Mouse (Mus musculus) heart, embryonic 13.5 days (tissue): ENCODE measurements at regions not wholly inside any gene's neighbourhood (a gene's known extent, or its start where the extent isn't known, plus 50 kb on each side); places are given as distances from the start of the nearest gene placed in this dataset.

Experiments
- ATAC-seq: fragments of 200-750 bp; cut with Nextera tagmentation; 2 replicates; pipeline ENCODE4 v1.8.0; 2017; ENCODE audit warnings: moderate TSS enrichment; ENCODE audit not compliant: insufficient number of reproducible peaks, low FRiP score, low TSS enrichment; ENCODE audit errors: extremely low read depth
- H3K27ac ChIP-seq: fragments of 300-500 bp; sonication (generic); replicated peaks from 2 replicates; pipeline ENCODE4 v1.5.1; 2015; ENCODE audit warnings: moderate library complexity, mild to moderate bottlenecking, inconsistent platforms
- H3K27me3 ChIP-seq: fragments of 300-500 bp; sonication (generic); replicated peaks from 2 replicates; pipeline ENCODE4 v1.6.1; 2015; ENCODE audit warnings: mild to moderate bottlenecking, inconsistent platforms
- H3K36me3 ChIP-seq: fragments of 300-500 bp; sonication (generic); 2 replicates; pipeline ENCODE4 v1.6.1; 2015; ENCODE audit warnings: mild to moderate bottlenecking, inconsistent platforms
- H3K4me1 ChIP-seq: fragments of 300-500 bp; sonication (generic); 2 replicates; pipeline ENCODE4 v1.6.1; 2015; ENCODE audit warnings: inconsistent platforms
- H3K4me2 ChIP-seq: fragments of 300-500 bp; sonication (generic); 2 replicates; pipeline ENCODE4 v1.6.1; 2015; ENCODE audit warnings: inconsistent platforms, mild to moderate bottlenecking, moderate library complexity
- H3K4me3 ChIP-seq: fragments of 300-500 bp; sonication (generic); 2 replicates; pipeline ENCODE4 v1.5.1; 2015; ENCODE audit warnings: moderate library complexity, mild to moderate bottlenecking, inconsistent platforms
- H3K9ac ChIP-seq: fragments of 300-500 bp; sonication (generic); 2 replicates; pipeline ENCODE4 v1.6.1; 2015; ENCODE audit warnings: inconsistent platforms, mild to moderate bottlenecking, moderate library complexity
- H3K9me3 ChIP-seq: fragments of 300-500 bp; sonication (generic); 2 replicates; pipeline ENCODE4 v1.6.1; 2016; ENCODE audit warnings: inconsistent platforms
- WGBS: fragments of 180-500 bp; shearing (Covaris S2); methylation state at CpG from one replicate; pipeline ENCODE4 v1.1.7; 2015; ENCODE audit warnings: mixed read lengths; 5-methylcytosine and 5-hydroxymethylcytosine counted together

DNA sequence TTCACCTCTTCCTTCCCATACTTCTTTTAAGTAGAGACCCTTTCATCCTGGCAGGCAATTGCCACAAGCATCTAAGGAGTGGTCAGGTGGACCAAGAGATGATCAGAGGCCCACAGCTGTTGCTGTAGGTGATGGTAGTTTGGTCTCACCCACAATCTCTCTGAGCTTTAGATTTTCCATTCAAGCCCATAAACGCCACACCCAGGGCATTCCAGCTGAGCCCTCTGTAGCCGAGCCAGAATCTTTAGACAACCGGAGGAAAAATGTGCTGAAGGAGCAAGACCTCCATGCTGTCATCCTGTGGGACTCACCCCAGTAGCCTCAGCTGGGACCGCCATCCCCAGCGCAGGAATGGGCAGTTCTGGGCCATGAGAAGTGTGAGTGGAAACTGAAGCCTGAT lies 93.7 kb upstream of the Dlx2 start:
- no peaks in the 10 kb centered on the region for H3K27me3 ChIP-seq
- no peaks in the 10 kb centered on the region for H3K36me3 ChIP-seq
- H3K27ac ChIP-seq: no peak overlapping the region
- H3K4me2 ChIP-seq: no peak overlapping the region
- ATAC-seq: no peak
- H3K4me1 ChIP-seq: peaks cover 15% of the 10 kb centered on the region
- 79% methylated on average over 5 of the region's 5 CpGs for WGBS
- H3K9ac ChIP-seq: no peak overlapping the region
- no peak overlapping the region for H3K4me3 ChIP-seq
- 0 out of 2 replicates have a peak, but pooled peaks cover 4% of the 10 kb centered on the region for H3K9me3 ChIP-seq

DNA sequence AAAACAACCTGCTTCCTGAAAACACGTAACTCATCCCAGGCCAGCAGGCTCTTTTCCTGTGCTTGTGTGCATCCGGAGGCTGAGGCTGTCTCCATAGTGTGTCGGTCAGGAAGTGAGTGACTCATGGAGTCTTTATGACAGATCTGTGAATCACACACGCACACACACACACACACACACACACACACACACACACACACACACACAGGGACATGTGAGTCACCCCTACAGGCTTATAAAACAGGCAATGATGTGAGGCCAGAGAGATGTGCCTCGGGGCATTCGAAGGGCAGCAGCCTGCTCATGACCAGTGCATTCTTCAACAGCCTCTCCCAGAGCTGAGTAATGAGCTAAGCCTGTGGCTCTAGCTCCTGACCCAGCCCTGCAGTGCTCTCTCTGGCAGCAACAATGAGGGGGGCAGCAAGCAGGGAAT lies 97.5 kb upstream of the Dlx2 start:
- peak overlapping the region; percentile 76 for H3K27ac ChIP-seq
- H3K36me3 ChIP-seq: no peaks in the 10 kb centered on the region
- no peak overlapping the region for H3K4me3 ChIP-seq
- 0 out of 2 replicates have a peak, but pooled peaks cover 4% of the 10 kb centered on the region for H3K9me3 ChIP-seq
- H3K27me3 ChIP-seq: no peaks in the 10 kb centered on the region
- 34% methylated on average over 6 of the region's 6 CpGs for WGBS
- H3K4me2 ChIP-seq: no peak overlapping the region
- H3K4me1 ChIP-seq: peaks cover 17% of the 10 kb centered on the region
- H3K9ac ChIP-seq: no peak overlapping the region
- ATAC-seq: peak; percentile 58

DNA sequence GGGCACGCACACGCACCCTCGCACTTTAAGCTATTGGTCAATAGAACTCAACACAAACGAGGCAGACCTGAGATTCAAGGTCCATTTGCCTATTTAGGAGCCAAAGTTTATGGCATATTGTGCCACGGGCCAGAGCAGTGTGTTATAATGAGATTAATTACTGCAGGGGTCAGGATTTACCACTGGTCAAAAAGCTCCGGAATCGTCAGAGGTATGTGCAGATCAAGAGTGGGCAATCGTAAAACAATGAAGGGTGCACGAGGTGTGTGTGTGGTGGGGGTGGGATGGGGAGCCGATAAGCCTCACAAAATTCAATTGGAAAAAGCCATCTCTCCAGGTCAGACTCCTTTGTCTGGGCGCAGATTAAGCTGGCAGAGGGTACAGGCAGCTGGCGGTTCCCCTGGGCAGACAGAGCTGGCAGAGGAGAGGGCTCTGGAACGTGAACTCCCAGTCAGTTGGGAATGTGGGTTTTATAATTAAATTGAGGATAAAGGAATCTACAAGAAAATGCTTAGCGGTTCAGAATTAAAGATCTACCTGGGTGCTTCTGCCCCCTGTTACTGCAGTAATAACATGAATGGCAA lies 97.4 kb upstream of the Itga6 start:
- Histone ChIP-seq H3K4me1 (peaks cover 19% of the 10 kb centered on the region), H3K36me3 (no peaks in the 10 kb centered on the region), H3K4me2 (no peak overlapping the region), H3K9me3 (no peaks in the 10 kb centered on the region), H3K9ac (no peak overlapping the region), H3K27ac (no peak overlapping the region), H3K27me3 (no peaks in the 10 kb centered on the region), H3K4me3 (no peak overlapping the region)
- WGBS: 79% methylated on average over 14 of the region's 14 CpGs
- ATAC-seq: no peak

DNA sequence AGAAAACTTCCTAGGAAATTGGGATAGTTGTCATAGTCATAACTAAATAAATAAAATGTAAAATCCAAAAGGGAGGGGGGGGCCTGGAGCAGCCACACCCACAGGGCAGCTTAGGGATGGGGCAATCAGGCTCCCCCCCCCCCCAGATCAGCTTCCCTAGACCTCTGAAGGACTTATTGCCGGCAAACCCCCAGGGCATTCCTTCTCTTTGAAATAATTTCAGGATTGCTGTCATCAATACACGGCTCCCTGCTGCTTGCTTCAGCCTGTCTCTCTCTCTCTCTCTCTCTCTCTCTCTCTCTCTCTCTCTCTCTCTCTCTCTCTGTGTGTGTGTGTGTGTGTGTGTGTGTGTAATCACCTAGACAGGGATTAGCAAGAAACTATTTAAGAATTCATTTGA lies 93.8 kb upstream of the Itga6 start:
- Histone ChIP-seq H3K9ac (no peak overlapping the region), H3K27me3 (no peaks in the 10 kb centered on the region), H3K4me2 (no peak overlapping the region), H3K4me3 (no peak overlapping the region), H3K36me3 (no peaks in the 10 kb centered on the region), H3K27ac (no peak overlapping the region), H3K9me3 (no peaks in the 10 kb centered on the region), H3K4me1 (peaks cover 22% of the 10 kb centered on the region)
- 29% methylated on average over 1 of the region's 2 CpGs for WGBS
- ATAC-seq: no peak; the same call in 1 of the 2 replicates

DNA sequence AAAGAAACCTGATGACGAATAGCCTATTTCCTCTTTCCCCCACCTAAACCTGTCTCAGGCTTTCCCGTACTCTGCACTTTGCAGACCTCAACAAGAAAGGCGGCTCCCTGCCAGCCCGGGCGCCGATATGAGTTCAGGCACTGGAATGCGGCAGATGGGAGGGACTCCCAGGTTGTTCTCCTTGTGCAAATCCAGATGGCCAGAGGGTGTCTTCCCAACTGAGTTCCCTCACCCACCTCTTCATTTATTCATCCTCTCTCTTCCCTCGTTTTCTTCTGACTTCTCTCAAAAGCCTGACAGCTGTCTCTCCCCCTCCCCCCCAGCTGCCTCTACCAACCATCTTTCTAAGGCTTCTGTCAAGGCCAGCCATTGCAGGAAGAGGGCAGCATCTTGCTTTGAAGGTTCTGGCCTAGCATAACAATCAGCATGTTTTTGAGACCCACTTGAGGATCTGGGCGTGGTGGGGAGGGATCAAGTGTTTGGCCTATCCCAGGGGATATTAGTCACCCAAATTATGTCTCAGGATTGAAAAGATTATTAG lies 93.1 kb upstream of the Itga6 start:
- H3K27me3 ChIP-seq: no peaks in the 10 kb centered on the region
- 0 out of 2 replicates have a peak overlapping the region, but pooled peaks have one; percentile 9 for H3K27ac ChIP-seq
- no peaks in the 10 kb centered on the region for H3K9me3 ChIP-seq
- peak overlapping the region; percentile 19; the same call in 1 of the 2 replicates for H3K4me3 ChIP-seq
- no peak for ATAC-seq
- WGBS: 11% methylated on average over 9 of the region's 9 CpGs
- H3K4me1 ChIP-seq: peaks cover 21% of the 10 kb centered on the region
- H3K9ac ChIP-seq: 0 out of 2 replicates have a peak overlapping the region, but pooled peaks have one; percentile 21
- peak overlapping the region; percentile 47 for H3K4me2 ChIP-seq
- no peaks in the 10 kb centered on the region for H3K36me3 ChIP-seq

DNA sequence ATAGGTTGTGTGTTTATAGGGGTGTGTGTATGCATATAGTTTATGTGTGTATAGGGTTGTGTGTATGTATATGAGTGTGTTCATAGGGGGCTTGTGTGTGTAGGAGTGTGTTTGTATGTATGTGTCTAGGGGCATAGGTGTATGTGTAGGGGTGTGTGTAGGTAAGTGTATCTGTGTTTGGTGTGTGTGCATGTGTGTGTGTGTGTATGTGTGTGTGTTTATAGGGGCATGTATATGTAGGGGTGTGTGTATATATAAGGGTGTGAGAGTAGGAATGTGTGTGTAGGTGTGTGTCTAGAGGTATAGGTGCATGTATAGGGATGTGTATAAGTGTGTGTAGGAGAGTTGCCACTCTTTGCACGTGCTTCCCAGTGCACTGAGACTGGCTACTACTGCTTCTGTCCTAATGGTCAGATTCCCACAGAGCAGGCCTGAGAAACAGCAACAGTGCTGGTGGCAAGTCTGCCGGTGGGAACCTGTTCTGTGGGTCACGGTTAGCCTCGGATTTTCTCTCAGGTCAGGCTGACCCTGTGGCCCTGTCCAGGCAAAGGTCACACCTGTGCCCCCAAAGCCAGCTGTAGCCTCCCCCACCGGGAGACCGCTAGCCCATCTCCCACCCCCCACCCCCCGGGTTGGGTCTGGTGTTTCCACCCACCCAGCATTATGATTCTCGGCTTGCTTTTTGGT lies 90.5 kb upstream of the Itga6 start:
- H3K27ac ChIP-seq: no peak overlapping the region
- peak overlapping the region; percentile 73; the same call in 1 of the 2 replicates for H3K9ac ChIP-seq
- peaks cover 26% of the 10 kb centered on the region for H3K4me1 ChIP-seq
- no peaks in the 10 kb centered on the region for H3K9me3 ChIP-seq
- H3K4me2 ChIP-seq: peak overlapping the region; percentile 73; the same call in 1 of the 2 replicates
- ATAC-seq: no peak; the same call in 1 of the 2 replicates
- H3K36me3 ChIP-seq: no peaks in the 10 kb centered on the region
- WGBS: 35% methylated on average over 8 of the region's 8 CpGs
- no peaks in the 10 kb centered on the region for H3K27me3 ChIP-seq
- no peak overlapping the region for H3K4me3 ChIP-seq

DNA sequence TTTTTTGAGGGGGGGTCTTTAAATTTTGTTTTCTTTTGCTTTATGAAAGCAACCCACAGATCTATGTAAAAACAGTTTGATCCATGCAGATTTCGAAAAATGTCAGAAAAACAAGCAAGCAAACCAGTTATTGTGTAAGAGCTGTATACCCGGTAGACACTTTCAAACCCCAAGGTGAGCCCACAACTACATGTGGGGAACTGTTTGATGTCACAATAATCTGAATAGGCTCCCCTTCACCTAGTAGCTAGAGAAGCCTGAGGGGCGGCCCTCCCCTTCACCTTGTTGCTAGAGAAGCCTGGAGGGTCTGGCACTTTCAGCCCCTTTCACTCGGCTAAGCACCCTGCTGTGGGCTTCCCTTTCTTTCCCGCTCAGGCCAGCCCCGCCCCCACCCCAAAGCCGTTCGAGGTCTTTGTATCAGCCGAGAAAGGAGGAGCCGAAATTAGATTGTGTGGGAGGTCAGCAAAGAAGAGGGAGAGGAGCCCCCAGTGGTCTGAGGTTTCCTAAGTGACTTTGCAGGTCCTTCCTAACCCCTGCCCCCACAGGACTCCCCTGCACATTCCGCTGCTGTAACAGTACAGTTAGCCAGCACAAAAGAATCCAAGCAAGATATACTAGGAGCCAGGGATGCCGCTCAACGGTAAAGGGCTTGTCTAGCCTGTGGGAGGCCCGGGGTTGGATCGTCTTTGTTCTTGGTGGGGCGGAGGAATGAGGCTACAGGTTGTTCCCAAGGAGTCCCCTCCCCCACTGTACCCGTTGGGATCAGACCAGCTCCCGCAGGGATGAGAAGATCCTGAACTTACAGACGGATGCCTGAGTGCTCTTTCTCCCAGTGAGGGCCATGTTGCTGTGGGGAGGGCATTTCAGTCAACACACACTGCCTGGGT lies 89.7 kb upstream of the Itga6 start:
- Histone ChIP-seq H3K9ac (peak overlapping the region; percentile 73), H3K9me3 (no peaks in the 10 kb centered on the region), H3K27me3 (no peaks in the 10 kb centered on the region), H3K4me3 (peak overlapping the region; percentile 45), H3K4me2 (peak overlapping the region; percentile 73), H3K27ac (peak overlapping the region; percentile 70), H3K4me1 (peaks cover 26% of the 10 kb centered on the region), H3K36me3 (no peaks in the 10 kb centered on the region)
- peak; percentile 29 for ATAC-seq
- 3% methylated on average over 19 of the region's 19 CpGs for WGBS

DNA sequence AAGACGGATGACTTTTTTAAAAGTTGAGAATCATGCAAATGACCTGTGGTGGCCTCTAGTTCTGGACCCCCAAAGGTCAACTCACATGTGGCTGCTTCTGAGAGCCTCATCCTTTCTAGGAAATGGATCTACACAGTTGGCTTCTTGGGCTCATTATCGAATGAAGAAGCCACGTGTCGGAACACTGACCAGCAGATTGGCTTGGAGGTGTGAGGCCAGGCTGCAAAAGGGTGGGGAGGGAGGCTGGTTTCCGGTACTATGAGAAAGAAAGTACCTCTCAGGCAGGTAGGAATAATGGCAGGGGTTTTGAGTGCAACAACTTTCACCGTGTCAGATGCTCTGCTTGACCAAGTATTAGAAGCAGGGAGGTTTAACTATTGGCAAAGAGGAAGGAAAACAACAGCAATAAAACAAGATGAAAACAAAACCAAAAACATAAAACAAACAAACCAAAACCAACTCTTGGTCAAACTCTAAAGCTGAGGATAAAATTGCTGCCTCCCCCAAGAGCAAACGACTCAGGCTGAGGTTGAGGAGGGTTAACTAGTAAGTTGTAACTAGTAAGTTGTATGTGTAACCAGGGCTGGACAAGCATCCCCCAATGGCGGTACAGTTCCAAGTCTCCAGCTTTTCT lies 88.7 kb upstream of the Itga6 start:
- 57% methylated on average over 8 of the region's 8 CpGs for WGBS

DNA sequence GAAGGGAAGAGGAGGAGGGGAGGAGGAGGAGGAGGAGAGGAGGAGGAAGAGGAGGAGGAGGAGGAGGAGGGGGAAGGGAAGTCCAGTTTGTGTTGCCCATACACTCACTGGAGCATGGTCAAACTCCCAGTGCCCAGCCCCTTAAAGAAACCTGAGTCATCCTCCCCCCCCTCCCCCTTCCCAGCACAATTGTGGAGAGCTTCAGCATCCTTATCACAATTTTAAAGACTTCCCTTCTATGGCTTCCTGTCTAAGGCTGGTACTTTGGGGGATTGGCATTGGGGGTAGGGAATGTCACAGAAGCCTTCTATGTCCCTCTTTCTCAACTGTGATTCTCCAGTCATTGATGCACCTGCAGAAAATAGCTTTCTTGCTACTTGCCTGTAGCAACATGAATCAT lies 84.0 kb upstream of the Itga6 start:
- Histone ChIP-seq H3K36me3 (no peaks in the 10 kb centered on the region), H3K9me3 (no peaks in the 10 kb centered on the region), H3K27me3 (no peaks in the 10 kb centered on the region), H3K4me3 (no peak overlapping the region), H3K27ac (no peak overlapping the region), H3K9ac (no peak overlapping the region), H3K4me2 (no peak overlapping the region), H3K4me1 (peaks cover 11% of the 10 kb centered on the region; the same call in 1 of the 2 replicates)
- no peak for ATAC-seq

More for the DNA sequence above, 88.7 kb upstream of the Itga6 start:
- H3K36me3 ChIP-seq: no peaks in the 10 kb centered on the region
- no peak overlapping the region for H3K27ac ChIP-seq
- H3K27me3 ChIP-seq: no peaks in the 10 kb centered on the region
- no peak overlapping the region for H3K4me3 ChIP-seq
- H3K9ac ChIP-seq: no peak overlapping the region
- no peaks in the 10 kb centered on the region for H3K9me3 ChIP-seq
- H3K4me1 ChIP-seq: peaks cover 30% of the 10 kb centered on the region
- H3K4me2 ChIP-seq: peak overlapping the region; percentile 73
- ATAC-seq: no peak

DNA sequence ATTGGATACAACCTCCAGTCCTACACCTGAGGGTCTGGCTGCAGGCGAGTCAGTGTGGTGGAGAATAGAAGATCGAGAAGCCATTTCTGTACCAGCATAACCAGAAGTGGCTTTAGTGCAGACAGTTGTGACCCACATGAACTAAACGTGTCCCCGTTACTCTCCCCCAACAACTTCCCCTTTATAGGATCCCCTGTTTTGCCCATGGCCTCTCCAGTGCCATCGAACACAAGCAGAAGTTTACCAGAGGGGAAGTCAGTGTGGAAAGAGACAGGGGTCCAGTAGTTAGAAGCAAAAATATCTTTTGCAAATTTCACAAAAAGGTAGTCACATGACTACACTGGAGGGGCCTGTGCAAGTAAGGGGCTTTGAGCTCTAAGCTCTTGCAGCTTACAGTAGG lies 83.4 kb upstream of the Itga6 start:
- Histone ChIP-seq H3K27ac (no peak overlapping the region), H3K9ac (no peak overlapping the region), H3K4me1 (peaks cover 15% of the 10 kb centered on the region), H3K4me3 (no peak overlapping the region), H3K36me3 (no peaks in the 10 kb centered on the region), H3K9me3 (no peaks in the 10 kb centered on the region), H3K27me3 (no peaks in the 10 kb centered on the region), H3K4me2 (no peak overlapping the region)
- ATAC-seq: no peak
- WGBS: 76% methylated on average over 5 of the region's 5 CpGs

DNA sequence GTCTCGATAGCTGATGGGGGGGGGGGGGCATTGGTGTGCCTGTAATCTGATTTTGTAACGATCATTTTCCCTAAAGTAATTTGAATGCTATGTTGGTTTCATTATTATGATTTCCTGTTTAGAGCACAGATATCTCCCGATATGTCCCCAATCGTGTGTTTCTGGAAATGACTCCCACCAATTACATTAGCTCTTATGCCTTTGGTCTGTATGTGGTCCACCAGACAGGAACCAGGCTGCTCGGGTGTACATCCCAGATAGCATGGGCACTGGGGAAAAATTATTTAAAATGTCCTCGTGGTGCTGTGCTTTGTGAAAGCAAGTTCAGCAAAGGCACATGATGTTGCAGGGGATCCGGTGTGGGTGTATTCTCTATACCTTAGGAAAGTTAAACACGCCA lies 82.0 kb upstream of the Itga6 start:
- ATAC-seq: no peak
- Histone ChIP-seq H3K9me3 (no peaks in the 10 kb centered on the region), H3K9ac (no peak overlapping the region), H3K4me1 (peaks cover 20% of the 10 kb centered on the region), H3K4me2 (no peak overlapping the region), H3K27ac (no peak overlapping the region), H3K4me3 (no peak overlapping the region), H3K36me3 (no peaks in the 10 kb centered on the region), H3K27me3 (no peaks in the 10 kb centered on the region)
- 77% methylated on average over 8 of the region's 8 CpGs for WGBS
